Mouse (Mus musculus) CH12.LX (cell line): ENCODE measurements around the gene Sema3d.

ENCODE experiments used
- CHD1 ChIP-seq: IDR thresholded peaks from 2 replicates; pipeline ENCODE4 v1.6.1; 2012; ENCODE audit warnings: low read depth, low read length, improper control_type of control experiment, inconsistent platforms
- CTCF ChIP-seq, 2 experiments: IDR thresholded peaks in 1 of 2; conservative IDR thresholded peaks in 1 of 2; 2 replicates each; pipeline ENCODE4 v1.5.1; 2011 to 2012; ENCODE audit warnings: low read depth in 2 of 2, low read length in 2 of 2, improper control_type of control experiment in 1 of 2, inconsistent platforms in 1 of 2, mild to moderate bottlenecking in 1 of 2, moderate library complexity in 1 of 2
- ELF1 ChIP-seq: IDR thresholded peaks from 2 replicates; pipeline ENCODE4 v1.6.1; 2014; ENCODE audit warnings: low read depth, mild to moderate bottlenecking, inconsistent platforms, low read length, improper control_type of control experiment
- EP300 ChIP-seq: IDR thresholded peaks from 2 replicates; pipeline ENCODE4 v1.6.1; 2011; ENCODE audit warnings: low read length, improper control_type of control experiment
- ETS1 ChIP-seq: conservative IDR thresholded peaks from 2 replicates; pipeline ENCODE4 v1.6.1; 2012; ENCODE audit warnings: low read depth, mild to moderate bottlenecking, inconsistent platforms, low read length, improper control_type of control experiment, moderate library complexity
- JUND ChIP-seq: conservative IDR thresholded peaks from 2 replicates; pipeline ENCODE4 v1.6.1; 2011; ENCODE audit warnings: low read depth, low read length, improper control_type of control experiment
- MAFK ChIP-seq: IDR thresholded peaks from 2 replicates; pipeline ENCODE4 v1.6.1; 2011; ENCODE audit warnings: low read length, improper control_type of control experiment; ENCODE audit not compliant: insufficient replicate concordance
- MEF2A ChIP-seq: IDR thresholded peaks from 2 replicates; pipeline ENCODE4 v1.6.1; 2014; ENCODE audit warnings: low read depth, mild to moderate bottlenecking, inconsistent platforms, low read length, improper control_type of control experiment, borderline replicate concordance
- MXI1 ChIP-seq: IDR thresholded peaks from 2 replicates; pipeline ENCODE4 v1.6.1; 2011; ENCODE audit warnings: mild to moderate bottlenecking, low read depth, low read length, improper control_type of control experiment
- NELFE ChIP-seq: IDR thresholded peaks from 2 replicates; pipeline ENCODE4 v1.6.1; 2011; ENCODE audit warnings: low read depth, low read length, improper control_type of control experiment
- POLR2A ChIP-seq: IDR thresholded peaks from 2 replicates; pipeline ENCODE4 v1.6.1; 2011; ENCODE audit warnings: low read depth, mild to moderate bottlenecking, improper control_type of control experiment, low read length
- SMC3 ChIP-seq: IDR thresholded peaks from 2 replicates; pipeline ENCODE4 v1.6.1; 2011; ENCODE audit warnings: low read depth, low read length, improper control_type of control experiment
- ZKSCAN1 ChIP-seq: IDR thresholded peaks from 2 replicates; pipeline ENCODE4 v1.6.1; 2012; ENCODE audit warnings: low read depth, inconsistent platforms, low read length, improper control_type of control experiment, borderline replicate concordance
- ZNF384 ChIP-seq: IDR thresholded peaks from 2 replicates; pipeline ENCODE4 v1.6.1; 2012; ENCODE audit warnings: low read depth, low read length, improper control_type of control experiment, inconsistent platforms

- no peak for TF ChIP-seq ETS1
- TF ChIP-seq CTCF (conservative IDR thresholded peaks at IDR 0.05 in 1 of 2, IDR thresholded peaks at IDR 0.05 in 1 of 2; ENCODE audit: low read depth in 2 of 2, low read length in 2 of 2): no peak
- no peak for TF ChIP-seq ELF1
- no peak for TF ChIP-seq JUND
- no peak for TF ChIP-seq ZKSCAN1
- TF ChIP-seq MEF2A: no peak
- TF ChIP-seq CHD1: no peak
- TF ChIP-seq POLR2A: no peak
- no peak for TF ChIP-seq MXI1
- TF ChIP-seq NELFE: no peak
- TF ChIP-seq ZNF384: no peak
- no peak for TF ChIP-seq MAFK
- no peak for TF ChIP-seq SMC3
- TF ChIP-seq EP300: no peak
These were observed 84.6 kb downstream of the Sema3d start for GRCm38 (mm10) chr5:12467568-12468336.
